Mouse (Mus musculus) limb, embryonic 14.5 days (tissue): ENCODE data around the gene Cfap126. TPM values are rescaled to one million over a fixed set of nuclear protein-coding genes. Genes with fewer than 3 reads are reported as not detected.
"Not testable (repeated sequence)": the region's sequence is repeated elsewhere in the genome, so short reads cannot be mapped to it uniquely, and the experiment has no call there.

ENCODE experiments used
- ATAC-seq: fragments of 200-750 bp; cut with Nextera tagmentation; 2 replicates; pipeline ENCODE4 v1.8.0; 2017; ENCODE audit warnings: low read depth, moderate number of reproducible peaks, moderate TSS enrichment; ENCODE audit not compliant: low FRiP score
- DNase-seq: peaks from one replicate; pipeline ENCODE4 v3.0.0-alpha.2; 2015; ENCODE audit warnings: low spot score
- H3K27ac ChIP-seq: fragments of 300-500 bp; sonication (generic); replicated peaks from 2 replicates; pipeline ENCODE4 v1.5.1; 2014; ENCODE audit warnings: low read depth, mild to moderate bottlenecking, low read length, moderate library complexity, mixed read lengths
- H3K27me3 ChIP-seq: fragments of 300-500 bp; sonication (generic); 2 replicates; pipeline ENCODE4 v1.6.1; 2014; ENCODE audit warnings: low read length, mixed read lengths; ENCODE audit not compliant: control insufficient read depth, insufficient read depth
- H3K36me3 ChIP-seq: fragments of 300-500 bp; sonication (generic); 2 replicates; pipeline ENCODE4 v1.6.1; 2014; ENCODE audit warnings: mild to moderate bottlenecking, low read length, moderate library complexity, mixed read lengths; ENCODE audit not compliant: control insufficient read depth, insufficient read depth
- H3K4me1 ChIP-seq: fragments of 300-500 bp; sonication (generic); 2 replicates; pipeline ENCODE4 v1.6.1; 2014; ENCODE audit warnings: antibody characterized with exemption, low read length, mixed read lengths; ENCODE audit not compliant: control insufficient read depth, insufficient read depth
- H3K4me2 ChIP-seq: fragments of 300-500 bp; sonication (generic); replicated peaks from 2 replicates; pipeline ENCODE4 v1.6.1; 2014; ENCODE audit warnings: low read depth, mild to moderate bottlenecking, low read length, moderate library complexity; ENCODE audit not compliant: severe bottlenecking
- H3K4me3 ChIP-seq: fragments of 300-500 bp; sonication (generic); replicated peaks from 2 replicates; pipeline ENCODE4 v1.5.1; 2014; ENCODE audit warnings: low read length
- H3K9ac ChIP-seq: fragments of 300-500 bp; sonication (generic); 2 replicates; pipeline ENCODE4 v1.6.1; 2014; ENCODE audit warnings: mild to moderate bottlenecking, low read depth, low read length, moderate library complexity; ENCODE audit not compliant: severe bottlenecking
- H3K9me3 ChIP-seq: fragments of 300-500 bp; sonication (generic); 2 replicates; pipeline ENCODE4 v1.6.1; 2016; ENCODE audit warnings: low read length; ENCODE audit not compliant: control insufficient read depth
- POLR2A ChIP-seq: fragments of 200-500 bp; IDR thresholded peaks from 2 replicates; pipeline ENCODE4 v1.8.0; 2012; ENCODE audit warnings: inconsistent platforms, mild to moderate bottlenecking, moderate library complexity, borderline replicate concordance; ENCODE audit not compliant: insufficient read depth, insufficient read length; ENCODE audit errors: extremely low read depth
- WGBS: fragments of 180-500 bp; shearing (Covaris S2); extraction: QIAGEN DNeasy Blood & Tissue Kit; methylation state at CpG from one replicate; pipeline ENCODE4 v1.1.7; 2014; 5-methylcytosine and 5-hydroxymethylcytosine counted together
- polyA plus RNA-seq, 2 experiments: library from polyadenylated mRNA; depleted of rRNA in 1 of 2; stranded (reverse) in 1 of 2; unstranded in 1 of 2; fragments of >200 nt; fragmentation: Nextera tagmentation in 1 of 2; extraction: Ambion mirVana in 1 of 2; gene quantifications; 2 replicates each; pipeline versions ENCODE4 v1.2.1 to v1.2.3; 2012 to 2014

Gene Cfap126
- polyA plus RNA-seq, 2 experiments = 1.3 to 2.1 TPM

DNA sequence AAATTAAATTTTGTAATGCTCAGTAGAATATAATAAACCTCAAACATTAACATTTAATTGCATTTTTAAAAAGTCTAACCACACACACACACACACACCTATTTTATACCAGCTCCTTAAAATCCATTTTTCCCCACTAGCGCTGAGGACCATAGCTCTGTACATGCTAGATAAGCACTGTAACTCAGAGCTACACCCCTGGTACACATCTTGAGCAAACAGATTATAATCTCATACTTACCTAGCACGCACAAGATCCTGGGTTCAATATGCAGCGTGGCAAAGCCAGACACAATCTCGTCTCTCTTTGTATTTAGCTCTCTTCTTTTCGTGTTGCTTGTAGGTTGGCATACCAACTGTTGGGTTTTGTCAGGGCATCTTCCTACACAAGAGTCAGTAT lies 10.7 kb downstream of the Cfap126 start:
- no peaks in the 10 kb centered on the region for H3K4me1 ChIP-seq
- no peak for ATAC-seq
- no peak overlapping the region for H3K9ac ChIP-seq
- no peaks in the 10 kb centered on the region for H3K9me3 ChIP-seq
- H3K27me3 ChIP-seq = no peaks in the 10 kb centered on the region
- no peak overlapping the region for H3K4me3 ChIP-seq
- H3K4me2 ChIP-seq = no peak overlapping the region
- no peak for DNase-seq
- 85% methylated on average over 5 of the region's 5 CpGs for WGBS
- H3K36me3 ChIP-seq = peaks cover 21% of the 10 kb centered on the region
- TF ChIP-seq POLR2A = no peak
- no peak overlapping the region for H3K27ac ChIP-seq

- DNase-seq (no peak), ATAC-seq (no peak)
- 66% methylated on average over 7 of the region's 7 CpGs for whole genome bisulfite sequencing
- no peak overlapping the region for H3K4me3 ChIP-seq
- peaks cover 62% of the 10 kb centered on the region for H3K36me3 ChIP-seq
- no peaks in the 10 kb centered on the region for H3K27me3 ChIP-seq
- H3K4me2 ChIP-seq = no peak overlapping the region
- no peaks in the 10 kb centered on the region for H3K4me1 ChIP-seq
- H3K9me3 ChIP-seq = no peaks in the 10 kb centered on the region
- TF ChIP-seq POLR2A = no peak
- H3K9ac ChIP-seq = no peak overlapping the region
- H3K27ac ChIP-seq = no peak overlapping the region
Observed at GRCm38 (mm10) chr1:171129251-171129650, 15.5 kb downstream of the Cfap126 start.

DNA sequence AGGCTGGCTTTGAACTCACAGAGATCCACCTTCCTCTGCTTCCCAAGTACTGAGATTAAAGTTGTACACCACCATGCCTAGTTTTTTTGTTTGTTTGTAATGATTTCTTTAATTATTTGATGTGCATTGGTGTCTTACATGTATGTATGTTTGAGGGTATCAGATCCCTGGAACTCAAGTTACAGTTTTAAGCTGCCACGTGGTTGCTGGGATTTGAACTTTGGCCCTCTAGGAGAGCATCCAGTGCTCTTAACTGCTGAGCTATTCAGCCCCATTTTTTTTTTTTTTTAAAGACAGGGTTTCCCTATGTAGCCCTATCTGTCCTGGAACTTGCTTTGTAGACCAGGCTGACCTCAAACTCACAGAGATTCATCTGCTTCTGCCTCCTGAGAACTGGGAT lies 17.3 kb downstream of the Cfap126 start:
- Histone ChIP-seq H3K4me3 (no peak overlapping the region), H3K36me3 (peaks cover 79% of the 10 kb centered on the region)
- no peak for ATAC-seq

DNA sequence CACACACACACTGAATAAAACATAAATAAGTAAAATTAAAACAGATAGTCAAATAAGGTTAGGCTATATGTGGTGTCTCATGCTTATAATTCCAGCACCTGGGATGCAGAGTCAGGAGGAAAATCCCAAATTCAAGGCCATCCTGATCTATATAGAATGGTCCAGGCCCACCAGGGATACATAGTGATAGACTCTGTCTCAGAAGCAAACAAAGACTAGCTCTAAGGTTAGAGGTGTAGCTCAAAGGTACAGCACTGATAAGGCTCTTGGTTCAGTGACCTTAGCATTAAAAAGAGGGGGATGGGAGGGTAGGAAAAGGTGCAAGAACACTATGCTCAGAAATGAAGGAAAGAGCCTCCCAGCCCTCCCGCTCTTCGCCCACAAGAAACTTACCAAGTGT lies 21.9 kb downstream of the Cfap126 start:
- no peak overlapping the region for H3K27ac ChIP-seq
- peaks cover 84% of the 10 kb centered on the region for H3K36me3 ChIP-seq
- no peak for TF ChIP-seq POLR2A
- H3K4me1 ChIP-seq = no peaks in the 10 kb centered on the region
- no peak overlapping the region for H3K9ac ChIP-seq
- no peak for DNase-seq
- no peak for ATAC-seq
- H3K27me3 ChIP-seq = no peaks in the 10 kb centered on the region
- WGBS = 90% methylated on average over 2 of the region's 2 CpGs
- H3K4me2 ChIP-seq = no peak overlapping the region
- H3K4me3 ChIP-seq = no peak overlapping the region
- no peaks in the 10 kb centered on the region for H3K9me3 ChIP-seq

More for the DNA sequence above, 17.3 kb downstream of the Cfap126 start:
- Histone ChIP-seq H3K27me3 (no peaks in the 10 kb centered on the region), H3K4me1 (no peaks in the 10 kb centered on the region), H3K4me2 (no peak overlapping the region), H3K9me3 (no peaks in the 10 kb centered on the region), H3K27ac (no peak overlapping the region), H3K9ac (no peak overlapping the region)
- no peak for DNase-seq
- TF ChIP-seq POLR2A = no peak
- WGBS = 92% methylated on average over 1 of the region's 1 CpGs

DNA sequence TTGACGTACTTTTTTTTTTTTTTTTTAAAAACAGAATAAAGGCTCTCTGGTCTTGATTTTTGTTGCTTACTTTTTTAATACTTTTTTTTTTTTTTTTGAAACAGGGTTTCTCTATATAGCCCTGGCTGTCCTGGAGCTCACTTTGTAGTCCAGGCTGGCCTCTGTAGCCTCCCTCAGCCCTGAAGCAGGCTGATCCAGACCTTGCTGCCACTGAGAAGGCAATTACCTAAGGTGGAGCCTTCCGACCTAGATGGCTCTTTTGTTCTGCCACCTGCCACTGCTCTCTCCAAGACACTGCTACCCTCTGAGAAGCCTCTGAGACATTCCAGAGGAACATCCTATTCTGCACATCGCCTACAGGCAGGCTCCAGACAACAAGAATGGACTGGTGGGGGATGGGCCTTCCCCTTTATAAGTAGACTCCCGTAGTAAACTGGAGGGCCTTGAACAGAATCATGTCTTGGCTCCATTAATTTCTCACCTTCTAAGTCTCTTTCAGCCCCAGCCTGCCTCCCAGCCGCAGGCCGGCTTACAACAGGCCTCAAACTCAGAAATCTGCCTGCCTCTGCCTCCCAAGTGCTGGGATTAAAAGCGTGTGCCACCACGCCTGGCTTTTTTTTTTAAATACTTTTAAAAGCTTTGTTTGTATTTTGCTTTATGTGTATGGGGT lies 23.9 kb downstream of the Cfap126 start:
- not testable (repeated sequence) for H3K4me3 ChIP-seq, DNase-seq, H3K4me1 ChIP-seq, H3K27ac ChIP-seq, H3K27me3 ChIP-seq, ATAC-seq, H3K9ac ChIP-seq, H3K9me3 ChIP-seq, H3K4me2 ChIP-seq
- WGBS = 88% methylated on average over 8 of the region's 8 CpGs
- H3K36me3 ChIP-seq = peaks cover 87% of the 10 kb centered on the region

- H3K4me3 ChIP-seq, H3K27me3 ChIP-seq, H3K9ac ChIP-seq, H3K27ac ChIP-seq, H3K4me1 ChIP-seq, DNase-seq, ATAC-seq, H3K4me2 ChIP-seq, H3K9me3 ChIP-seq: not testable (repeated sequence)
- 85% methylated on average over 9 of the region's 11 CpGs for WGBS
- H3K36me3 ChIP-seq = peaks cover 67% of the 10 kb centered on the region
Observed at GRCm38 (mm10) chr1:171142981-171143380, 29.3 kb downstream of the Cfap126 start.
